Mouse (Mus musculus): ENCODE results near the gene Ruvbl1. TPM values are rescaled to one million over a fixed set of nuclear protein-coding genes. Genes with fewer than 3 reads are reported as not detected.
A peak's percentile ranks its signal among the peaks of the same experiment; 100 is the strongest.

The Ruvbl1 gene
- total RNA-seq (2021) = 10 to 100 TPM; 32.5 to 35.2 TPM

- intact Hi-C loops (cut with DNase I) = no loop called here
These were observed at the start of gene Ruvbl1 for GRCm38 (mm10) chr6:88465181-88465920. Gene Ruvbl1 (plus strand): TSS chr6:88465409.

GRCm38 (mm10) chr6:88416130-88416758, 49.0 kb upstream of the Ruvbl1 start:
- intact Hi-C loops (cut with DNase I) = no loop called here
- no peak for DNase-seq (ENCODE audit: extremely low spot score in 1 of 2, low spot score in 2 of 2)

More at GRCm38 (mm10) chr6:88465181-88465920, at the start of gene Ruvbl1:
- DNase-seq (ENCODE audit: extremely low spot score in 1 of 2, low spot score in 2 of 2) = peak; percentile 93 to 94

DNA sequence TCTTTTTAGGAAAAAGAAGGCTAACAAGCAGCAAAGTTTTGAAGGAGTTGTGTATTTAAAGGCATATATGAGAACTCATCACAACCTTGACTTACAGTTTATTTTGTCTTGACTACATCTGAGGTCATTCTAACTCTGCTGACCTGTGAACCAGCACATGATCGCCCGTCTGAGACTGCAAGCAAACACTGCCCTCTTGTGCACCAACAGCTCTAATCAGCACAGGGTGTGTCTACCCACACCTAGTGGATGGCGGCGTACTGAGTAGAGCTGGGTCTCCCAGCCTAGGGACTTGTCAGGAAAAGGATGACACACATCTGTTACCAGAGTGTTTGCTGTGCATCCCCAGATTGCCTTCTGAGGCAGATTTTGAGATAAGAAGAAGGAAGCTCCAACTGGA, 34.0 kb upstream of the Ruvbl1 start:
- intact Hi-C loops (cut with DNase I) = loop anchor here (10.0 kb wide), 1 partner anchor 236 kb away; the partner anchor contains the start of gene Gata2
- peak in 1 of 2 experiments; percentile 44 for DNase-seq (ENCODE audit: extremely low spot score in 1 of 2, low spot score in 2 of 2)

DNA sequence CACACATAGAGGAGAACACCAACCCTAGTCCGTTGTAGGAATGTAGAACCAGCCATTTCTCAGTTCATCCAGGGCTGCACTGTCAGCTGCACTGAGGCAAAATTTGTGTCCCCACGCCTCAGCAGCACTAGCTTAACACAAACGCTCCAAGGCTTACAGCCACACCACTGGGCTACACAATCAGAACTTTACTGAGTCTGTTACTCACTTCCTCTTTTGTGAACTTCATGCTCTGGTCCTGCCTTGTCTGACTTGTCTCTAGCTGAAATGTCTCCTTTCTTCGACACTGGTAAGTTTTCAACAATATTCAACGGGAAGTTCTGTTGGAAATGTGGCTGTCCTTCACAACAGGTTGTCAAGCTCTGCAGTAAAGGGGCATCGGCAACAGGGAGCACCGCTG, 29.6 kb upstream of the Ruvbl1 start:
- intact Hi-C loops (cut with DNase I) = loop anchor here (10.0 kb wide), 1 partner anchor 241 kb away; the partner anchor contains the start of gene Gata2

GRCm38 (mm10) chr6:88439056-88439455, 26.2 kb upstream of the Ruvbl1 start:
- intact Hi-C loops (cut with DNase I) = loop anchor here (10.0 kb wide), 1 partner anchor 244 kb away; the partner anchor contains the start of gene Gata2
- DNase-seq (ENCODE audit: extremely low spot score in 1 of 2, low spot score in 2 of 2) = peak; percentile 24 to 51

More for the DNA sequence above, 29.6 kb upstream of the Ruvbl1 start:
- DNase-seq (ENCODE audit: extremely low spot score in 1 of 2, low spot score in 2 of 2) = no peak

DNA sequence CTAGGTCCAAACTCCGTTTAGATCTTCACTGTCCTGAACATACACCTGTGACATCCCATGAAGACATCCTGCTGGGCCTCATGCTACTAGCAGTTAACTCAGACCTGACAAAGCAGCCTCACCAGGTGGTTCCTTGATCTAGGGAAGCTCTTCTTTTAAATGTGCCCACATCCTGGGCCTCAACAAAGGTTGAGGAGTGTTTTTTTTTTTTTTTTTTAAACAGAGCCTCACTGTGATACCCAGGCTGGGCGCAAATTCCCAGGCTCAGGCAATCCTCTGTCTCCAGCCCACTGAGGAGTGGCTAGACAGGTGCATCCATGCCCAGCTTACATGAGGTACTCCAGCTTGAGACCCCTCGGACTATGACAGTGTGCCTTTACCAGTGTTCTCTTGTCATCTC, 22.7 kb upstream of the Ruvbl1 start:
- no peak for DNase-seq (ENCODE audit: extremely low spot score in 1 of 2, low spot score in 2 of 2)
- intact Hi-C loops (cut with DNase I) = no loop called here

- DNase-seq (ENCODE audit: extremely low spot score in 1 of 2, low spot score in 2 of 2) = no peak
- intact Hi-C loops (cut with DNase I) = no loop called here
These were observed 21.8 kb upstream of the Ruvbl1 start for GRCm38 (mm10) chr6:88443446-88443845.

GRCm38 (mm10) chr6:88444076-88444750, 21.0 kb upstream of the Ruvbl1 start:
- intact Hi-C loops (cut with DNase I) = no loop called here
- no peak for DNase-seq (ENCODE audit: extremely low spot score in 1 of 2, low spot score in 2 of 2)

- DNase-seq (ENCODE audit: extremely low spot score in 1 of 2, low spot score in 2 of 2) = no peak
- intact Hi-C loops (cut with DNase I) = no loop called here
These were observed 19.5 kb upstream of the Ruvbl1 start for GRCm38 (mm10) chr6:88445661-88446060.

- peak; percentile 67 to 92 for DNase-seq (ENCODE audit: extremely low spot score in 1 of 2, low spot score in 2 of 2)
These were observed 18.9 kb upstream of the Ruvbl1 start, which contains the start of gene Eefsec for GRCm38 (mm10) chr6:88446063-88447002. Gene Eefsec (minus strand): TSS chr6:88446539.

DNA sequence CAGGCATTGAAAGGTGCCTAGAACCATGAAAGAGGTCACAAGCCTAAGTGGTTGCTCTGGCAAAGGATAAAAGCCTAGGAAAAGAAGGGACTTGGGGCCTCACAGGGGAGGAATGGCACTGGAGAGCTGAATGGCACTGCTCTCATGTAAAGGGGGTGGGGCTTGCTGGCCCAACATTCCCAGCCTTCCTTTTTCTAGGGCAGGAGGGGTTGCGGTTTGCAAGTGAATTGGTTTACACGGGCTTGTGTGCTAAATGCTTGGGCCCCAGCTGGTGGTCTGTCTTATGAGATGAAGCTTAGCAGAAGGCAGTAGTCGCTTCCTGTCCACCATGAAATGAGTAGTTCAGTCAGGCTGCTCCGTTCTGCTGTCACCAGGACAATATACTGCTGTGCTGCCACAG, 17.8 kb upstream of the Ruvbl1 start:
- no peak for DNase-seq (ENCODE audit: extremely low spot score in 1 of 2, low spot score in 2 of 2)
- intact Hi-C loops (cut with DNase I) = no loop called here

More at GRCm38 (mm10) chr6:88446063-88447002, 18.9 kb upstream of the Ruvbl1 start, which contains the start of gene Eefsec:
- intact Hi-C loops (cut with DNase I) = no loop called here

DNA sequence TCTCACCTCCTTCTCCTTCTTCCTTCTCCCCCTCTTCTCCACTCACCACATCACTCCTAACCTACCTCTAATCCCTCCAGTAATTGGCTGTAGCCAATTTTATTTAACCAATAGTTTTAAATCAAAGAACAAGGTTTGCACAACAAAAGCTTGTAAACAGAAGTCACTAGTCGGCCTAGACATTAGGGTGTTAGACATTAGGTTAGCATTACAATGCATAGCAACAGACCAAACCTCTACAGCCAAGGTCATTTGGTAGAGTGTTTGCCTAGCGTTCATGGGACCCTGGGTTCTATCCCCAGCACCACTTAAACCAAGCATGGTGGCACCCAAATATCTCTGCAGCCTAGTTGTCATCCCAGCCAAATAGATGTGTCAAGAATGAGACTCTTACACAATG, 10.7 kb upstream of the Ruvbl1 start:
- no peak for DNase-seq (ENCODE audit: extremely low spot score in 1 of 2, low spot score in 2 of 2)
- intact Hi-C loops (cut with DNase I) = no loop called here

GRCm38 (mm10) chr6:88469878-88470277, 4.7 kb downstream of the Ruvbl1 start:
- intact Hi-C loops (cut with DNase I) = no loop called here

GRCm38 (mm10) chr6:88480421-88480820, 15.2 kb downstream of the Ruvbl1 start:
- intact Hi-C loops (cut with DNase I) = no loop called here
- DNase-seq (ENCODE audit: extremely low spot score in 1 of 2, low spot score in 2 of 2) = no peak

More at GRCm38 (mm10) chr6:88469878-88470277, 4.7 kb downstream of the Ruvbl1 start:
- no peak for DNase-seq (ENCODE audit: extremely low spot score in 1 of 2, low spot score in 2 of 2)

GRCm38 (mm10) chr6:88483111-88483510, 17.9 kb downstream of the Ruvbl1 start:
- intact Hi-C loops (cut with DNase I) = no loop called here
- DNase-seq (ENCODE audit: extremely low spot score in 1 of 2, low spot score in 2 of 2) = no peak

DNA sequence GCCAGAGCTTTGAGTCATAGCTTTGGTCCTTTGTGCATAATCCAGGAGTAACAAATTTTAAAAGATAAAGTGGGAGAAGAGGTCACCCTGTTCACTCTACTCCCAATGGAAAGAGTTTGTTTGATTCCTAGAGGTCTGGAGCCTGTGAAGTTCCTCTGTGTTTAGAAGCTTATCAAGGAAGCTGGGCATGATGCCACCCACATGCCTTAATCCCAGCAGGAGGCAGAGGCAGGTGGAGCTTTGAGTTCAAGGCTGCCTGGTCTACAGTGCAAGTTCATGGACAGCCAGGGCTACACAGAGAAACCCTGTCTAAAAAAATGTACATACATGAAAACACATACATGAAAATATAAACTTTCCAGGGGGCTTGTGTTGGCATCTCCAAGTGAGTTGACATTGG, 18.7 kb downstream of the Ruvbl1 start:
- intact Hi-C loops (cut with DNase I) = no loop called here
- no peak for DNase-seq (ENCODE audit: extremely low spot score in 1 of 2, low spot score in 2 of 2)

- intact Hi-C loops (cut with DNase I) = loop anchor here (5.0 kb wide), 2 partner anchors 298 to 368 kb away; no protein-coding TSS in a partner anchor
- DNase-seq (ENCODE audit: extremely low spot score in 1 of 2, low spot score in 2 of 2) = peak in 1 of 2 experiments; percentile 52
These were observed 20.2 kb downstream of the Ruvbl1 start for GRCm38 (mm10) chr6:88485378-88485777.

GRCm38 (mm10) chr6:88486893-88487292, 21.7 kb downstream of the Ruvbl1 start:
- DNase-seq (ENCODE audit: extremely low spot score in 1 of 2, low spot score in 2 of 2) = peak; percentile 75 to 81
- intact Hi-C loops (cut with DNase I) = loop anchor here (5.0 kb wide), 2 partner anchors 300 to 370 kb away; no protein-coding TSS in a partner anchor

Data from left cerebral cortex, postnatal 10 days (tissue).